Mouse (Mus musculus) hindbrain, embryonic 12.5 days (tissue): ENCODE results near the gene Cxxc4. TPM values are rescaled to one million over a fixed set of nuclear protein-coding genes. Genes with fewer than 3 reads are reported as not detected.

ENCODE experiments used
- ATAC-seq: fragments of 200-750 bp; cut with Nextera tagmentation; 2 replicates; pipeline ENCODE4 v1.8.0; 2017; ENCODE audit warnings: moderate TSS enrichment; ENCODE audit not compliant: low FRiP score
- H3K27ac ChIP-seq: fragments of 300-500 bp; sonication (generic); 2 replicates; pipeline ENCODE4 v1.5.1; 2016; ENCODE audit warnings: mild to moderate bottlenecking
- H3K27me3 ChIP-seq: fragments of 300-500 bp; sonication (generic); 2 replicates; pipeline ENCODE4 v1.6.1; 2016; ENCODE audit warnings: mild to moderate bottlenecking
- H3K36me3 ChIP-seq: fragments of 300-500 bp; sonication (generic); 2 replicates; pipeline ENCODE4 v1.6.1; 2016; ENCODE audit warnings: mild to moderate bottlenecking
- H3K4me1 ChIP-seq: fragments of 300-500 bp; sonication (generic); 2 replicates; pipeline ENCODE4 v1.6.1; 2016
- H3K4me2 ChIP-seq: fragments of 300-500 bp; sonication (generic); replicated peaks from 2 replicates; pipeline ENCODE4 v1.6.1; 2016; ENCODE audit warnings: mild to moderate bottlenecking
- H3K4me3 ChIP-seq: fragments of 300-500 bp; sonication (generic); 2 replicates; pipeline ENCODE4 v1.5.1; 2016; ENCODE audit warnings: mild to moderate bottlenecking
- H3K9ac ChIP-seq: fragments of 300-500 bp; sonication (generic); 2 replicates; pipeline ENCODE4 v1.6.1; 2016; ENCODE audit warnings: mild to moderate bottlenecking, moderate library complexity
- H3K9me3 ChIP-seq: fragments of 300-500 bp; sonication (generic); replicated peaks from 2 replicates; pipeline ENCODE4 v1.6.1; 2016; ENCODE audit warnings: mild to moderate bottlenecking
- WGBS: fragments of 180-500 bp; shearing (Covaris S2); methylation state at CpG from one replicate; pipeline ENCODE4 v1.1.7; 2016; 5-methylcytosine and 5-hydroxymethylcytosine counted together
- microRNA counts: library from miRNA; unstranded; fragments of <30 nt; microRNA quantifications from one replicate; lab custom pipeline; 2017
- microRNA-seq: library from miRNA; unstranded; fragments of <30 nt; microRNA quantifications from one replicate; pipeline ENCODE4, GENCODE M21; 2017
- polyA plus RNA-seq: library from polyadenylated mRNA; unstranded; fragments of >200 nt; fragmentation: Nextera tagmentation; extraction: Ambion mirVana; gene quantifications from 2 replicates; pipeline ENCODE4 v1.2.1, GENCODE M21; 2016

Cxxc4 gene
- polyA plus RNA-seq, 1 experiment from 2014 or later: 22.7 TPM

DNA sequence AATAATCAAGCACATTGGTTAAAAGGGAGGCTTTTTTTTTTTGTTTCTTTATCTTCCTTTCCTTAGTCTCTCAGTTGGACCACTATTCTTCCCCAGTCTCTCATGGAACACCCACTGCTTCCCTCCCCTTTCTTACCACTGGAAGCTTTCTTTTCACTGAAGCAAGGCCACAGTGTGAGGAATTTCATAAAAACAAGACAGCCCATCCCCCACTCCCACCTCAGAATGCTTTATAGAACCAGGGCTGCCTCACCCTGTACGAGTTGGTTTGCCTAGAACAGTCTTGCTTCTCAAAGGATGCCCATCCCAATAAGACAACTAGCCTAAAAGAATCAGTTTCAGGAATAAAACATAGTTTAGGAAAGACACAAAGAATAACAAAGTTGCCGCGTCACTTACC, 23.0 kb downstream of the Cxxc4 start:
- Histone ChIP-seq H3K27ac (no peak overlapping the region), H3K4me2 (no peak overlapping the region)
- 33% methylated on average over 3 of the region's 3 CpGs for WGBS

DNA sequence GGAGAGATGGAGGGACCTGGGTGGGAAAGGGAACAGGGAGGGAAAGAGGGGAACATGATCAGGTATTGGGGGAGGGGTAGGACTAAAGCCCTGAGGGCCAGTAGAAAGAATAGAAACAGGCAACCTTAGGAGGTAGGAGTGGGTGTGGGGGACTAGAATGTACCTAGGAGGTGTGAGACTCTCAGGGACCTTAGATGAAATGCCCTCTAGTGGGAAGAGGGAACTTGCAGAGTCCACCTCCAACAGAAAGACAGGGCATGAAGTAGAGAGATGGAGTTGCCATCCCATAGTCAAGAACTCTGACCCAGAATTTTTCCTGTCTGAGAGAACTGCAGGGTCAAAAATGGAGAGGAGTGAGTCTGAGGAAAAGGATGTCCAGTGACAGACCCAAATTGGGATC, 43.4 kb downstream of the Cxxc4 start:
- 0 out of 2 replicates have a peak, but pooled peaks have one; percentile 32 for ATAC-seq
- Histone ChIP-seq H3K36me3 (no peaks in the 10 kb centered on the region), H3K27ac (no peak overlapping the region), H3K4me2 (no peak overlapping the region), H3K4me1 (peaks cover 8% of the 10 kb centered on the region), H3K9me3 (no peaks in the 10 kb centered on the region), H3K9ac (no peak overlapping the region), H3K4me3 (no peak overlapping the region), H3K27me3 (no peaks in the 10 kb centered on the region)

More for the DNA sequence above, 23.0 kb downstream of the Cxxc4 start:
- Histone ChIP-seq H3K4me3 (no peak overlapping the region), H3K36me3 (no peaks in the 10 kb centered on the region), H3K4me1 (0 out of 2 replicates have a peak, but pooled peaks cover 3% of the 10 kb centered on the region), H3K9me3 (no peaks in the 10 kb centered on the region), H3K9ac (no peak overlapping the region), H3K27me3 (no peaks in the 10 kb centered on the region)
- ATAC-seq: peak; percentile 33; the same call in 1 of the 2 replicates

GRCm38 (mm10) chr3:134281527-134282370, 45.5 kb downstream of the Cxxc4 start:
- peak overlapping the region; percentile 27; the same call in 1 of the 2 replicates for H3K4me2 ChIP-seq
- H3K9me3 ChIP-seq: no peaks in the 10 kb centered on the region
- H3K27ac ChIP-seq: no peak overlapping the region
- no peaks in the 10 kb centered on the region for H3K36me3 ChIP-seq
- WGBS: 28% methylated on average over 14 of the region's 14 CpGs
- no peak overlapping the region for H3K4me3 ChIP-seq
- peaks cover 8% of the 10 kb centered on the region for H3K4me1 ChIP-seq
- no peaks in the 10 kb centered on the region for H3K27me3 ChIP-seq
- no peak overlapping the region for H3K9ac ChIP-seq
- ATAC-seq: peak; percentile 47; the same call in 1 of the 2 replicates

- no peak for ATAC-seq
- Histone ChIP-seq H3K9ac (no peak overlapping the region), H3K4me3 (no peak overlapping the region), H3K4me1 (no peaks in the 10 kb centered on the region), H3K27me3 (no peaks in the 10 kb centered on the region), H3K4me2 (no peak overlapping the region), H3K36me3 (no peaks in the 10 kb centered on the region), H3K27ac (no peak overlapping the region), H3K9me3 (no peaks in the 10 kb centered on the region)
- 62% methylated on average over 6 of the region's 6 CpGs for WGBS
Observed at GRCm38 (mm10) chr3:134295217-134295616, 58.9 kb downstream of the Cxxc4 start.

DNA sequence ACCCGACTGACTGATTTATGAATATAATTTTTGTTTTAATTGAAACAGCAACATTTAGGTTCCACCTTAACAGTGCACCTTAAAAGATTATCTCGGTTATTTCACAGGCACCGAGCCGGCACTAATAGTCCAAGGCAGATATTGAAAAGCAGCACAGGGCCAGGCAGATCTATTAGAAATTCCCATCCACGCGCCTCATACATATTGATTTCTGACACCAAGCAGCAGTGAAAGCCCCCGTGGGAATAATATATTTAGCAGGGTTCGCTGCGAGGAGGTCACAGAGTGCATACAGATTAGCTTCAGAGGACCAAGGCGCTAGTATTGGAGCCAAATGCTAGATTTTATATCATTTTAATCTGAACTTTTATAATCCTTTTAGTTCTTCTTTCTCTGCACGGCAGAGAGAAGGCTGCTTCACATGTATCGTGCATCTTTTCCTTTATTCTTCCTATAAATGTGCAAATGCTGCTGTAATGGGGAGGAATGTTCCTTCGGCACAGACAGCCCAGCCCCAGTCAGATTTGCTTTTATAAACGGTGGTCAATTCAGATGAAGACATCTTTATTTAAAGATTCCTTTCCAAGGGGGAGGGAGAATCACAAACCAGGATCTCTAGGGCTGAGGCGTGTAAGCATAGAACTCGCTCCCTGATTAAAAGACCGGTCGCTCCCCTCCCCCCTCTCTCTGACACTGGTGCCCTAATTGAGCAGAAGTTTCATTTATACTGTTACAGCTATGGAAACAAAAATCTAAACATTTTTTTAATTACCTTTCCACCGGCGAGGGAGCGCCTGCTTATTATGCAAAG, 66.6 kb downstream of the Cxxc4 start:
- ATAC-seq: peak; percentile 95
- peaks cover 48% of the 10 kb centered on the region for H3K4me1 ChIP-seq
- no peaks in the 10 kb centered on the region for H3K27me3 ChIP-seq
- peak overlapping the region; percentile 89 for H3K27ac ChIP-seq
- H3K9me3 ChIP-seq: no peaks in the 10 kb centered on the region
- H3K4me2 ChIP-seq: peak overlapping the region; percentile 50
- WGBS: 17% methylated on average over 21 of the region's 21 CpGs
- no peak overlapping the region for H3K9ac ChIP-seq
- H3K4me3 ChIP-seq: peak overlapping the region; percentile 19
- H3K36me3 ChIP-seq: no peaks in the 10 kb centered on the region

GRCm38 (mm10) chr3:134303492-134303808, 67.2 kb downstream of the Cxxc4 start:
- Histone ChIP-seq H3K4me2 (peak overlapping the region; percentile 50), H3K9ac (no peak overlapping the region), H3K36me3 (no peaks in the 10 kb centered on the region), H3K4me1 (peaks cover 48% of the 10 kb centered on the region), H3K27me3 (no peaks in the 10 kb centered on the region), H3K27ac (peak overlapping the region; percentile 89), H3K9me3 (no peaks in the 10 kb centered on the region), H3K4me3 (peak overlapping the region; percentile 19)
- WGBS: 13% methylated on average over 3 of the region's 3 CpGs
- peak; percentile 70 for ATAC-seq

DNA sequence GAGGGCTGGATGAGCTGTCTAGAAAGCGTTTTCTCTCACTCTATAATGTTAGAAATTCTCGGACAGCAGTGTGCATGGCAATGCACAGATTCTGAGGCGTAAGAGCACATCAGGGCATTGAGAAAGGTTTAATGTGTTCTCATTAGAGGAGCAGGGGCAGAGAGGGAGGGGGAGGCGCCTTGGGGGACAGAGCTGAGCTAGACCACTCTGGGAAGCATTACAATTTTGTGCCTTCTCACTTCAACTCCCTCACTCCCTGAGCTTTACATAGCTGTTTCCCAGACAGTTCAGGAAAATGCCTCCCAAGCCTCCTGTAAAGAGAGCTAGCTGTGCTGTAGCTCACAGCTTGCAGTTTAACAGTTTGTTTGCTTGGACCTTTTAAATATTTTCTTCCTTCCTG, 70.2 kb downstream of the Cxxc4 start:
- 0 out of 2 replicates have a peak, but pooled peaks have one; percentile 13 for ATAC-seq
- Histone ChIP-seq H3K9me3 (no peaks in the 10 kb centered on the region), H3K4me2 (peak overlapping the region; percentile 0; the same call in 1 of the 2 replicates), H3K36me3 (no peaks in the 10 kb centered on the region), H3K9ac (no peak overlapping the region), H3K27me3 (no peaks in the 10 kb centered on the region), H3K27ac (peak overlapping the region; percentile 70), H3K4me3 (no peak overlapping the region), H3K4me1 (peaks cover 48% of the 10 kb centered on the region)
- WGBS: 9% methylated on average over 4 of the region's 4 CpGs

- H3K4me2 ChIP-seq: no peak overlapping the region
Observed at GRCm38 (mm10) chr3:134307801-134308200, 71.5 kb downstream of the Cxxc4 start.

More at GRCm38 (mm10) chr3:134307801-134308200, 71.5 kb downstream of the Cxxc4 start:
- H3K27ac ChIP-seq: no peak overlapping the region
- ATAC-seq: no peak
- H3K4me3 ChIP-seq: no peak overlapping the region
- no peaks in the 10 kb centered on the region for H3K9me3 ChIP-seq
- H3K36me3 ChIP-seq: no peaks in the 10 kb centered on the region
- no peak overlapping the region for H3K9ac ChIP-seq
- H3K27me3 ChIP-seq: no peaks in the 10 kb centered on the region
- peaks cover 41% of the 10 kb centered on the region for H3K4me1 ChIP-seq

MicroRNA genes within 50 kb of the gene (microRNA counts, 519-probe panel; counts per million panel counts)
- microRNA mmu-miR-1895 (lab: Ali Mortazavi, UCI): 470 counts per million, percentile 58 among the panel's probes with 10 or more counts

Small RNAs within 50 kb of the gene (microRNA-seq; reads per million reads assigned to microRNA genes)
- gene Mir1895: not detected
